Mouse (Mus musculus) layer of hippocampus, adult 9-11 months (tissue): ENCODE data around the gene Lrrk1.

Source experiments
- DNase-seq: peaks from one replicate; pipeline ENCODE4 v3.0.0; 2022

Lrrk1 gene

DNA sequence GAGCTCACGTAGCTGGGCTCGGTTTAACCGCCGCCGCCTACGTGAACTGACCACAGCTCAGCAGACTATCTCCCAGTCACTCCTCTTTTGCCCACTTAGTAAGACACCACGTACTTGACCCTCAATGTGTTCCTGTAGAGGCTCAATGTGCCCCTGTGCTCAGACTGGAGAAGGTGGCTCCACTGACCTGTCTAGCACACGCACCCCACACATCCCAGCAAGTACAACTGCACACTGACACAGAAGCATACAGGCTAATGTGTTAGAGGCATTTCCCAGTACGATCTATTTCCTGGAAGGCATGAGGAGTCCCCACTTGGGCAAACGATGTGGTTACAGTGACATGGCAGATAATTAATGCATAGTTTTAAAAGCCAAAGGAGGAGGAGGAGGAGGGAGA, 11.6 kb downstream of the Lrrk1 start:
- no peak for DNase-seq

DNA sequence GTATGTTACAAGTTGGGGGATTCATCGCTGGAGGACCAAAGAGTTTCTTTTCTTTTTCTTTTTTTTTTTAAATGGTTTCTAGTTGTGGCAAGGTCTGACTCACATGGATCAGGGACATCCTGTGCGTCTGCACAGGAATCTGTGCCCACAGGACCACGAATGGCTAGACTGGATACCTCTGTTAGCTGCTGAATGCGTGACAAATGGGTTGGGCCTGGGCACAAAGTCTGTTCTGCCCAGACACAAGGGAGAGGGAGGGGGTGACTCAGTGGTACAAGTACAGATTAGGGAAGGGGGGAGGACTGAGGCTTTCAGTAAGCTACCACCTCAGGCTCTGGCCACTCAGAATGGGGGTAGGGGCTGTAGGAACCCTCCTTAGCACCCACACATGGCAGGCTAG, 12.4 kb downstream of the Lrrk1 start:
- DNase-seq, result no peak

- no peak for DNase-seq
Observed at GRCm38 (mm10) chr7:66373391-66373790, 14.8 kb downstream of the Lrrk1 start.

- no peak for DNase-seq
Observed at GRCm38 (mm10) chr7:66370970-66371369, 17.2 kb downstream of the Lrrk1 start.

DNA sequence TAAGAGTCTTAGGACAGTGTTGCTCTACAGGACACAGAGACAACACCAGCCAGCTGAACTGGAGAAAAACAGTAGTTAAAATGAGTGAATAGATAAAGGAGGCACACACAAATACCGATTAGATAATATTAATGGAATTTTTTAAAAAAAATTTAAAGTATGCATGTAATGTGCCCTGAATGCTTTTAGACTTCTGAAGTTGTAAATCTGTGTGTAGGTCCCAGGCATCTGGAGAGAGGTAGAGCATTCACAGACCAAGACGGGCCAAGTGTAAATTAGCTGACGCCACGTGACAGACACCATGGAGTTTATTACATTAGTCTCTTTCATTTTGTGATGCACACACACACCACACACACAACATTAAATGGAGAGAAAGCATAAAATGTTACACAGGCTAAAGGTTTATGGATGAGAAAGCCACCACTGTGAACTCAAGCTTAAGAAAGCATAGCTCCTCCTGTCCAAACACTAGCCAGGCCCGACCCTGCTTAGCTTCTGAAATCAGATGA, 18.2 kb downstream of the Lrrk1 start:
- DNase-seq, result no peak

DNA sequence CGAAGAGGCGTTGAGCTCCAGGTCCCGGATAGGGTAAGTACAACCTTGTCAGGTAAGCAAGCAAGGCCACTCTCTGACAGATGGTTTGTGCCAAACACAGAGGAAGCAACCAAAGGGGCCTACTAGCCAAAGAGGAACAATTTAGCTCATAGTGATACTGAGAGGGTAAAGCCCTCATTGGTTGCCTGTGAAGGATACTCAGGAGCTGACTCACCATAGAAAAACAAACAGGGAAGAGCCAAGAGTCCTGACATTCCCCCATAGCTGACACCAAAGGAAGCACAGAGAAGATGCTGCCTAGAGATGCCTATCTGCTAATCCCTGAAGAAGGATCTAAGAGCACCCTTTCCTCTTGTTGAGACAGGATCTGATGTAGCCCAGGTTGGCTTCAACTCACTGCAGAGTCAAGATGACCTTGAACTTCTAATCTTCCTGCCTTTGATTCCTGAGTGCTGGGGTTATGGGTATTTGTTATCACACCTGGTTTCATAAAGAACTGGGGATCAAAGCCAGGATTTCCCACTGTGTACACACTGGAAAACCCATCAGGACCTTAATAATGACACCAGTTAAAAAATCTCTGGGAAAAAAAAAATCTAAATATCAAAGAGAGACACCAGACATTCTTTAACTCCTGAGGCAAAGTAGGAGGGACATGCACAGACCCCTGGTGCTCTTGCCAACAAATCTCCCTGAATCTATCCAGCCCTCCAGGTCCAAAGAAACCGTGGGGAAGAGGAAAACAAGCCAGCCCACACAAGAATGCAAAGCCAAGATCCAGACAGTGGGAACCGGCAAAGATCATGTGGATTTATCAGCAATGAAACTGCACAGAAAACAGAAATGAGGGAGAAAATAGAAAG, 18.8 kb downstream of the Lrrk1 start:
- no peak for DNase-seq

GRCm38 (mm10) chr7:66365904-66366303, 22.2 kb downstream of the Lrrk1 start, which contains the start of gene Gm10974:
Gene Gm10974, plus strand, starts transcription at chr7:66365905.
- no peak for DNase-seq

DNA sequence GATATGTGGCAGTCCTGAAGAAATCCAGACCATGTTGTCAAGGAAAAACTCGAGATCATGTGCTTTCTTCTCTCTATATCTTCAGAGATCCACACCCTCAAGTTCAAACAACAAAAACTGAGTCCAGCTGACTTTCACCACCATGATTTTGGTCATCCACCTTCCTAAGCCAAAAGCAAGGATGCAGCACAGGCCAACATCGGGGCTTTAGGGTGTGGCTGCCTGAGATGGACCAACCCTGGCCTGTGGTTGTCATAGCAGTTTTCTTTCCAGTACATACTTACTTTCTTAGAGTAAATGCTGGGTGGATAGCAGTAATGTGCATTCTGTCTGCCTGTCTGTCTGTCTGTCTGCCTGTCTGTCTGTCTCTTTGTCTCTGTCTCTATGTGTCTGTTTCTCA, 22.7 kb downstream of the Lrrk1 start:
- DNase-seq, result no peak

- no peak for DNase-seq
Observed at GRCm38 (mm10) chr7:66364491-66364890, 23.7 kb downstream of the Lrrk1 start.

- no peak for DNase-seq
Observed at GRCm38 (mm10) chr7:66359044-66359443, 29.1 kb downstream of the Lrrk1 start.

GRCm38 (mm10) chr7:66358461-66358860, 29.7 kb downstream of the Lrrk1 start:
- DNase-seq, result no peak

DNA sequence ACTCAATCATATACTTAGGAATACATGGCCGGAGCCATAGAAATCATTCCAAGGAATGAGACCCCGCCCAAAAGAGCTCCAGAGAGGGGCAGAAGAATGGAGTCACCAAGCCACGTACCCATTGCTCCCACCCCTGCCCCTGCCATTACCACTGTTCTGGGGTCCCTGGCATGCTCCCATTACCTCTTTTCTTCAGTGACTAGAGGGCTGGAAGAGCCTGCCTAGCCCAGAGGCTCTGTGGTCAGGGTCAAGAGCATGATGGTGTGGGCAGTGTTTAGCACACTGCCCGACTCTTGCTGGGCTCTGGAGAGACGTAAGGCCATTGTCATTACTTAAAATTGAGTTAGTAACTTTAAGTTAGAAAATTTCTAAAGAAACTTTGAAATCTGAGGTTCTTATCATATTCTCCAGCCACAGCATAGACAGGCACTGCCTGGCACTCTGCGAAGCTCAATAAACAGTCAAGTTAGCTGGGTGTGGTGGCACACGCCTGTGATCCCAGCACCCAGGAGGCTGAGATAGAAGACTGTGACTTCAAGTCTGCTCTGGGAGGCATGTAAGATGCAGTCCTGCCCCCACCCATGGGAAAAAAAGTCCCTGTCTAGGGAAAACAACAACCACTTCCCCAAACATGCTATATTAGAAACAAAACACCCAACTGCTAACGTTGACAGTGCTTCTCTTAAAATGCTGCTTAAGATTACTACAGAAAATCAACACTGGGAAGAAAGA, 32.2 kb downstream of the Lrrk1 start:
- DNase-seq, result no peak

GRCm38 (mm10) chr7:66354911-66355310, 33.2 kb downstream of the Lrrk1 start:
- DNase-seq, result no peak

- DNase-seq, result no peak
Observed at GRCm38 (mm10) chr7:66351074-66351473, 37.1 kb downstream of the Lrrk1 start.

DNA sequence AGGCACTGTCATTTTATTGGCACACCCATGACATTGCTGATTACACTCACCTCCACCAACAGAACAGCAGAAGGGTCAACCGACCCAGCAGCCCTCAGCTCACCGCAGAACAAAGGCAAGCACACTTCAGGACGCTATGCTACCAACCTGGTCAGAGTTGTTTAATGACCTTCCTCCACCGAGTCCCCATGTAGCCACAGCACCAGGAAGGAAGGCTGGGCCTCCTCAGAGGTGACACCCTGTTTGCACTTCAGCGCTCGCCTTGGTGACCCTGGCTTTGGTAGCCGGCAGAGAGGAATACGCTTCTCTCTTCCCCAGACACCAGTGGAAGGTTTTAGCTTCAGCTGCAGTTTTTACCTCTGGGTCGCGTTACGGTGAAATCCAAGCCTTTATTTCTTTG, 38.5 kb downstream of the Lrrk1 start:
- no peak for DNase-seq

- DNase-seq, result no peak
Observed at GRCm38 (mm10) chr7:66348588-66348987, 39.6 kb downstream of the Lrrk1 start.

- no peak for DNase-seq
Observed at GRCm38 (mm10) chr7:66346959-66347663, 41.0 kb downstream of the Lrrk1 start.

DNA sequence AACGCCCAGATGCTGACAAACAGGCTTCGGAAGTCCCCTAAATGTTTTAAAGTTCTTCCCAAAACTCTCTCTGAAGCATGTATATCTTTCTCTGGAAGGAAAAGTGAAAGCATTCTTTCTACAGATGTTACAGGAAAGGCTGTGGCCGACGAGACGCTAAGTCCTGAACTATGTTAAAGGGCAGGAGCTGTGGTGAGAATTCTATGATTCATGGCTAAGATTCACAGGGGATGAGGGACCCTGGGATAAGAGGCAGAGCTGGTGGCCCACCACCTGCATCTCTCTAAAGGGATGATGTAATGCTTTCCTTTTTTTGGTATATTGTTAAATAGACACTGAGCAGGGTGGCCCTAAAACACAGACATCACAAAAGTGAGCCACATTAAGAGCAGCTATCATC, 44.8 kb downstream of the Lrrk1 start:
- no peak for DNase-seq

GRCm38 (mm10) chr7:66342831-66343230, 45.3 kb downstream of the Lrrk1 start:
- no peak for DNase-seq

- DNase-seq, result peak; percentile 16
Observed at GRCm38 (mm10) chr7:66342323-66342722, 45.8 kb downstream of the Lrrk1 start.

DNA sequence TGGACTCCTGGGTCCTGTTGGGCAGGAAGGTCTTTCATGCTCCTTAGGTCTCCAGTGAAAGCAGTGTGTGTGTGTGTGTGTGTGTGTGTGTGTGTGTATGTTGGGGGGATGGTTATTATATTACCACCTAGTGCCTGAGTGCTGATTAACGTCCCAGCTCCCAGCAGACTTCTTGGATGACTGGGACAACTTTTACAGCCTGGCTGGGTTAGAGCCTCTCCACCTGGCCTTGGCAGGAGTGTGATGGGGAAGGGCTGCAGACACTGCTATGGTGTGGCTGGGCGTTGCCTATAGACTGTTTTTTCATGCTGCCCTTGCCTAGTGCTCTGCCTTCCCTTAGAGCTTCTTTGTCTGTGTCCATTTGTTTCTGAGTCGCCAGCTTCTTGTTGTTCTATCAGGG, 48.1 kb downstream of the Lrrk1 start:
- no peak for DNase-seq

- DNase-seq, result no peak
Observed at GRCm38 (mm10) chr7:66339625-66340024, 48.5 kb downstream of the Lrrk1 start.

DNA sequence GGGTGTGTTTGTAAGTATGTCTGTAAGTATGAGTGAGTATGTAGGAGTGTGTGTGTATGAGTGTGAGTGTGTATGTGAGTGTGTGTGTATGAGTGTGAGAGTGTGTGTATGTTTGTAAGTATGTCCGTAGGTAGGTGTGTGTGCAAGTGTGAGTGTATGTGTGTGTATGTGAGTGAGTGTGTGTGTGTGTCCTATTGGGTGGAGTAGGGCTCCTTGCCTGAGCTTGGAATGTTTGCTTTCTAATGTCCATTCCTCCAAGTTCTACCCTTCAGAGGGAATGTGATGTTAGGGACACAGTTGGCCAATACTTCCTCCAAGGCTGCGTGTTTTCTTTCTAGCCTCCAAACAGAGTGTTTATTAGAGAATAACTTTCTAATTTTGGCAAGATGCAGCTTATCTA, 51.2 kb downstream of the Lrrk1 start:
- no peak for DNase-seq
